Mouse (Mus musculus): ENCODE measurements around the gene Frmd8. TPM values are rescaled to one million over a fixed set of nuclear protein-coding genes. Genes with fewer than 3 reads are reported as not detected.

The Frmd8 gene
- total RNA-seq, 2 experiments from 2014 or later = 10.7 to 14.8 TPM

Other genes starting within 250 kb of the Frmd8 start
- gene Rela, start 237.8 kb downstream of the Frmd8 start, total RNA-seq (2021) = 10 to 100 TPM; 24.4 to 24.7 TPM
- 10 to 100 TPM; 30.0 to 34.2 TPM for gene Sipa1, start 211.6 kb downstream of the Frmd8 start, total RNA-seq (2021)
- 10 to 100 TPM; 13.0 to 16.1 TPM for gene Map3k11, start 186.5 kb downstream of the Frmd8 start, total RNA-seq (2021)
- 10 to 100 TPM; 69.7 to 82.6 TPM for gene Pcnx3, start 186.4 kb downstream of the Frmd8 start, total RNA-seq (2021)
- gene Kcnk7, start 170.9 kb downstream of the Frmd8 start, total RNA-seq (2021) = not detected
- gene Ehbp1l1, start 149.0 kb downstream of the Frmd8 start, total RNA-seq (2021) = 10 to 100 TPM; 33.4 to 41.1 TPM
- gene Fam89b, start 145.6 kb downstream of the Frmd8 start, total RNA-seq (2021) = 10 to 100 TPM; 44.4 to 46.5 TPM
- gene Ltbp3, start 134.4 kb downstream of the Frmd8 start, total RNA-seq (2021) = 10 to 100 TPM; 33.4 to 35.4 TPM
- gene Scyl1, start 103.9 kb downstream of the Frmd8 start, total RNA-seq (2021) = 10 to 100 TPM; 67.3 to 72.8 TPM
- 1 to 10 TPM; 2.1 to 3.6 TPM for gene Slc25a45, start 2.5 kb upstream of the Frmd8 start, total RNA-seq (2021)
- gene Tigd3, start 18.9 kb upstream of the Frmd8 start, total RNA-seq (2021) = 1 to 10 TPM; 4.4 to 5.5 TPM
- gene Dpf2, start 37.7 kb upstream of the Frmd8 start, total RNA-seq (2021) = 10 to 100 TPM; 76.0 to 79.9 TPM
- gene Cdc42ep2, start 49.5 kb upstream of the Frmd8 start, total RNA-seq (2021) = 1 to 10 TPM; 5.2 to 5.7 TPM
- gene Pola2, start 88.9 kb upstream of the Frmd8 start, total RNA-seq (2021) = 10 to 100 TPM in 1 of 2 experiments, 1 to 10 TPM in 1; 10.0 to 10.1 TPM
- not detected for gene Slc22a20, start 110.9 kb upstream of the Frmd8 start, total RNA-seq (2021)
- 10 to 100 TPM; 17.7 to 19.1 TPM for gene Capn1, start 140.6 kb upstream of the Frmd8 start, total RNA-seq (2021)
- 10 to 100 TPM; 40.6 to 41.2 TPM for gene Syvn1, start 171.3 kb upstream of the Frmd8 start, total RNA-seq (2021)
- 10 to 100 TPM; 40.3 to 42.4 TPM for gene Mrpl49, start 182.5 kb upstream of the Frmd8 start, total RNA-seq (2021)
- gene Fau, start 182.6 kb upstream of the Frmd8 start, total RNA-seq (2021) = 100 to 1,000 TPM; 656 to 785 TPM
- 10 to 100 TPM; 37.3 to 41.2 TPM for gene Znhit2, start 185.9 kb upstream of the Frmd8 start, total RNA-seq (2021)
- 10 to 100 TPM; 60.0 to 70.8 TPM for gene Tm7sf2, start 193.1 kb upstream of the Frmd8 start, total RNA-seq (2021)
- 10 to 100 TPM; 82.0 to 92.0 TPM for gene Vps51, start 202.0 kb upstream of the Frmd8 start, total RNA-seq (2021)
- not detected for gene Tmem262, start 204.8 kb upstream of the Frmd8 start, total RNA-seq (2021)
- gene Gm28374, start 207.0 kb upstream of the Frmd8 start, total RNA-seq (2021) = under 1 TPM; 0.56 to 0.85 TPM
- 10 to 100 TPM; 36.8 to 37.6 TPM for gene Zfpl1, start 209.7 kb upstream of the Frmd8 start, total RNA-seq (2021)
- gene Cdca5, start 209.7 kb upstream of the Frmd8 start, total RNA-seq (2021) = 1 to 10 TPM; 1.1 to 1.3 TPM
- gene AC131692.1, start 219.1 kb upstream of the Frmd8 start, total RNA-seq (2021) = under 1 TPM in 1 of 2 experiments, not detected in 1; 0.80 TPM
- under 1 TPM; 0.32 to 0.38 TPM for gene Naaladl1, start 230.5 kb upstream of the Frmd8 start, total RNA-seq (2021)
- gene Sac3d1, start 243.4 kb upstream of the Frmd8 start, total RNA-seq (2021) = 10 to 100 TPM; 18.8 to 21.6 TPM

All from layer of hippocampus, postnatal 10 days (tissue).